Mouse (Mus musculus): ENCODE results near the gene Mcam. TPM values are rescaled to one million over a fixed set of nuclear protein-coding genes. Genes with fewer than 3 reads are reported as not detected.

Mcam gene
- polyA plus RNA-seq, 1 experiment from 2014 or later: 47.5 TPM

GRCm38 (mm10) chr9:44093612-44094503, 40.4 kb upstream of the Mcam start:
- no peaks in the 10 kb centered on the region for H3K9me3 ChIP-seq (ENCODE audit: control insufficient read depth, low read length)
- peaks cover 23% of the 10 kb centered on the region; the same call in 1 of the 2 replicates for H3K36me3 ChIP-seq (ENCODE audit: control insufficient read depth, insufficient read depth, low read length)
- H3K4me1 ChIP-seq (ENCODE audit: control insufficient read depth, insufficient read depth, low read length): peaks cover 19% of the 10 kb centered on the region; the same call in 1 of the 2 replicates
- DNase-seq (ENCODE audit: low spot score) (peak; percentile 85), ATAC-seq (ENCODE audit: low read depth) (peak; percentile 30)
- no peak overlapping the region for H3K9ac ChIP-seq (ENCODE audit: low read depth, low read length)
- H3K4me2 ChIP-seq (ENCODE audit: low read depth, low read length): peak overlapping the region; percentile 24; the same call in 1 of the 2 replicates
- H3K27me3 ChIP-seq (replicated peaks; ENCODE audit: control insufficient read depth, insufficient read depth, low read length): no peaks in the 10 kb centered on the region
- H3K4me3 ChIP-seq (ENCODE audit: low read depth, low read length): no peak overlapping the region
- no peak overlapping the region for H3K27ac ChIP-seq (replicated peaks; ENCODE audit: low read depth, low read length)
- WGBS: 35% methylated on average over 24 of the region's 24 CpGs

- WGBS: 96% methylated on average over 3 of the region's 3 CpGs
Measured at GRCm38 (mm10) chr9:44094737-44095136, 39.5 kb upstream of the Mcam start.

GRCm38 (mm10) chr9:44095781-44096180, 38.5 kb upstream of the Mcam start:
- Histone ChIP-seq H3K4me2 (ENCODE audit: low read depth, low read length) (no peak overlapping the region), H3K4me3 (ENCODE audit: low read depth, low read length) (no peak overlapping the region), H3K9ac (ENCODE audit: low read depth, low read length) (no peak overlapping the region), H3K27ac (replicated peaks; ENCODE audit: low read depth, low read length) (no peak overlapping the region), H3K4me1 (ENCODE audit: control insufficient read depth, insufficient read depth, low read length) (peaks cover 7% of the 10 kb centered on the region; the same call in 1 of the 2 replicates), H3K36me3 (ENCODE audit: control insufficient read depth, insufficient read depth, low read length) (peaks cover 19% of the 10 kb centered on the region; the same call in 1 of the 2 replicates), H3K9me3 (ENCODE audit: control insufficient read depth, low read length) (no peaks in the 10 kb centered on the region), H3K27me3 (replicated peaks; ENCODE audit: control insufficient read depth, insufficient read depth, low read length) (no peaks in the 10 kb centered on the region)
- 83% methylated on average over 9 of the region's 9 CpGs for WGBS
- DNase-seq (ENCODE audit: low spot score): no peak
- ATAC-seq (ENCODE audit: low read depth): no peak

More at GRCm38 (mm10) chr9:44094737-44095136, 39.5 kb upstream of the Mcam start:
- Histone ChIP-seq H3K4me1 (ENCODE audit: control insufficient read depth, insufficient read depth, low read length) (peaks cover 12% of the 10 kb centered on the region; the same call in 1 of the 2 replicates), H3K36me3 (ENCODE audit: control insufficient read depth, insufficient read depth, low read length) (peaks cover 23% of the 10 kb centered on the region; the same call in 1 of the 2 replicates), H3K9me3 (ENCODE audit: control insufficient read depth, low read length) (no peaks in the 10 kb centered on the region), H3K27ac (replicated peaks; ENCODE audit: low read depth, low read length) (no peak overlapping the region), H3K9ac (ENCODE audit: low read depth, low read length) (no peak overlapping the region), H3K4me3 (ENCODE audit: low read depth, low read length) (no peak overlapping the region), H3K4me2 (ENCODE audit: low read depth, low read length) (no peak overlapping the region), H3K27me3 (replicated peaks; ENCODE audit: control insufficient read depth, insufficient read depth, low read length) (no peaks in the 10 kb centered on the region)
- DNase-seq (ENCODE audit: low spot score) (no peak), ATAC-seq (ENCODE audit: low read depth) (no peak)

- no peak overlapping the region for H3K4me2 ChIP-seq (ENCODE audit: low read depth, low read length)
- DNase-seq (ENCODE audit: low spot score) (no peak), ATAC-seq (ENCODE audit: low read depth) (peak; percentile 31; the same call in 1 of the 2 replicates)
- 0 out of 2 replicates have a peak, but pooled peaks cover 11% of the 10 kb centered on the region for H3K36me3 ChIP-seq (ENCODE audit: control insufficient read depth, insufficient read depth, low read length)
- no peak overlapping the region for H3K9ac ChIP-seq (ENCODE audit: low read depth, low read length)
- 39% methylated on average over 9 of the region's 9 CpGs for WGBS
- no peaks in the 10 kb centered on the region for H3K9me3 ChIP-seq (ENCODE audit: control insufficient read depth, low read length)
- no peak overlapping the region for H3K27ac ChIP-seq (replicated peaks; ENCODE audit: low read depth, low read length)
- peaks cover 7% of the 10 kb centered on the region; the same call in 1 of the 2 replicates for H3K4me1 ChIP-seq (ENCODE audit: control insufficient read depth, insufficient read depth, low read length)
- H3K4me3 ChIP-seq (ENCODE audit: low read depth, low read length): no peak overlapping the region
- H3K27me3 ChIP-seq (replicated peaks; ENCODE audit: control insufficient read depth, insufficient read depth, low read length): no peaks in the 10 kb centered on the region
Measured at GRCm38 (mm10) chr9:44096536-44096935, 37.7 kb upstream of the Mcam start.

- no peak for DNase-seq (ENCODE audit: low spot score)
- H3K9ac ChIP-seq (ENCODE audit: low read depth, low read length): no peak within 1 kb of the TSS
- ATAC-seq (ENCODE audit: low read depth): no peak
Measured at GRCm38 (mm10) chr9:44101490-44101889, 32.8 kb upstream of the Mcam start, which contains the start of gene Mfrp. Mfrp (plus strand) TSS chr9:44101729.

GRCm38 (mm10) chr9:44104881-44105280, 29.4 kb upstream of the Mcam start:
- 86% methylated on average over 7 of the region's 7 CpGs for WGBS
- ATAC-seq (ENCODE audit: low read depth) (no peak), DNase-seq (ENCODE audit: low spot score) (no peak)
- H3K4me1 ChIP-seq (ENCODE audit: control insufficient read depth, insufficient read depth, low read length): peaks cover 31% of the 10 kb centered on the region
- no peaks in the 10 kb centered on the region for H3K9me3 ChIP-seq (ENCODE audit: control insufficient read depth, low read length)
- no peak overlapping the region for H3K4me2 ChIP-seq (ENCODE audit: low read depth, low read length)
- H3K36me3 ChIP-seq (ENCODE audit: control insufficient read depth, insufficient read depth, low read length): peaks cover 20% of the 10 kb centered on the region
- no peak overlapping the region for H3K27ac ChIP-seq (replicated peaks; ENCODE audit: low read depth, low read length)
- no peak overlapping the region for H3K4me3 ChIP-seq (ENCODE audit: low read depth, low read length)
- H3K9ac ChIP-seq (ENCODE audit: low read depth, low read length): no peak overlapping the region
- no peaks in the 10 kb centered on the region for H3K27me3 ChIP-seq (replicated peaks; ENCODE audit: control insufficient read depth, insufficient read depth, low read length)

More at GRCm38 (mm10) chr9:44101490-44101889, 32.8 kb upstream of the Mcam start, which contains the start of gene Mfrp:
- Histone ChIP-seq H3K4me3 (ENCODE audit: low read depth, low read length) (no peak within 1 kb of the TSS), H3K4me1 (ENCODE audit: control insufficient read depth, insufficient read depth, low read length) (no peaks in the 10 kb centered on the region), H3K27me3 (replicated peaks; ENCODE audit: control insufficient read depth, insufficient read depth, low read length) (no peaks in the 10 kb centered on the region), H3K36me3 (ENCODE audit: control insufficient read depth, insufficient read depth, low read length) (peaks cover 16% of the 10 kb centered on the region), H3K9me3 (ENCODE audit: control insufficient read depth, low read length) (no peaks in the 10 kb centered on the region), H3K4me2 (ENCODE audit: low read depth, low read length) (no peak within 1 kb of the TSS), H3K27ac (replicated peaks; ENCODE audit: low read depth, low read length) (no peak within 1 kb of the TSS)
- WGBS: 36% methylated on average over 9 of the region's 9 CpGs

- no peak for ATAC-seq (ENCODE audit: low read depth)
- Histone ChIP-seq H3K27me3 (replicated peaks; ENCODE audit: control insufficient read depth, insufficient read depth, low read length) (no peaks in the 10 kb centered on the region), H3K4me1 (ENCODE audit: control insufficient read depth, insufficient read depth, low read length) (peaks cover 40% of the 10 kb centered on the region), H3K36me3 (ENCODE audit: control insufficient read depth, insufficient read depth, low read length) (peaks cover 20% of the 10 kb centered on the region), H3K9me3 (ENCODE audit: control insufficient read depth, low read length) (no peaks in the 10 kb centered on the region), H3K4me3 (ENCODE audit: low read depth, low read length) (no peak overlapping the region), H3K4me2 (ENCODE audit: low read depth, low read length) (no peak overlapping the region), H3K27ac (replicated peaks; ENCODE audit: low read depth, low read length) (no peak overlapping the region), H3K9ac (ENCODE audit: low read depth, low read length) (no peak overlapping the region)
- WGBS: 78% methylated on average over 10 of the region's 10 CpGs
- no peak for DNase-seq (ENCODE audit: low spot score)
Measured at GRCm38 (mm10) chr9:44105781-44106180, 28.5 kb upstream of the Mcam start.

GRCm38 (mm10) chr9:44106182-44106581, 28.1 kb upstream of the Mcam start:
- no peaks in the 10 kb centered on the region for H3K9me3 ChIP-seq (ENCODE audit: control insufficient read depth, low read length)
- ATAC-seq (ENCODE audit: low read depth): no peak
- H3K4me2 ChIP-seq (ENCODE audit: low read depth, low read length): no peak overlapping the region
- 94% methylated on average over 7 of the region's 7 CpGs for WGBS
- no peak for DNase-seq (ENCODE audit: low spot score)
- no peak overlapping the region for H3K9ac ChIP-seq (ENCODE audit: low read depth, low read length)
- H3K27ac ChIP-seq (replicated peaks; ENCODE audit: low read depth, low read length): peak overlapping the region; percentile 79; the same call in 1 of the 2 replicates
- peaks cover 20% of the 10 kb centered on the region for H3K36me3 ChIP-seq (ENCODE audit: control insufficient read depth, insufficient read depth, low read length)
- H3K4me1 ChIP-seq (ENCODE audit: control insufficient read depth, insufficient read depth, low read length): peaks cover 40% of the 10 kb centered on the region
- H3K4me3 ChIP-seq (ENCODE audit: low read depth, low read length): no peak overlapping the region
- H3K27me3 ChIP-seq (replicated peaks; ENCODE audit: control insufficient read depth, insufficient read depth, low read length): no peaks in the 10 kb centered on the region

Measured in embryonic facial prominence, embryonic 14.5 days (tissue).